15 mouse cellular contexts compared by ENCODE assay signal in the genomic region with DNA sequence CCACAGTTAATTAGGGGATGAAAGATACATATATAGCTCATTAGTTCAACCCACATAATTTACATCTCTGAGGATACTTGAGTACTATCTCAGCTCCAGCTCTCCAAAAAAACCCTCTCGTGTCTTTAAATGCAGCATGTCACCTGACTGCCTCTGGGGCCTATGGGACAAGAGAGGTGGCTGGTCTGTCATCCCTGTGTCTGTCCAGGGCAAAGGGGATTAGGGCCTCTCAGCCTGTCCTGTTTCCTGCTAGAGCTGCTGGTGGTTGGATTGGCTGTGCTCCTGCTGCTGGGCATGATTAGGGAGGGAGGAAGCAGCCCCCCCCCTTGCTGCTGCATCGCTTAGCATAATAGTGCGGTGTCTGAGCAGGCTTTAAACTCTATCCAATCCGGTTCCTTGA.
DNase-seq lines count a peak whose midpoint lies in the region; ATAC-seq lines count a peak whose summit lies in the region.
"Had no signal": no experiment of that assay in that cellular context is flagged by ENCODE, and none has a peak within 500 bp of the region (broad histone marks: within the 10 kb centered on the region; RNA-seq: fewer than 3 reads in every experiment).

No protein-coding gene starts in this region.

- WGBS in neural tube, embryonic 12.5 days: 35% methylated on average over 4 of the region's 4 CpGs
- 3% methylated on average over 4 of the region's 4 CpGs for WGBS in forebrain, embryonic 15.5 days
- WGBS in midbrain, embryonic 12.5 days: 8% methylated on average over 4 of the region's 4 CpGs

- H3K36me3 ChIP-seq in neural tube, embryonic 12.5 days: no peaks in the 10 kb centered on the region
- H3K36me3 ChIP-seq in forebrain, embryonic 15.5 days: no peaks in the 10 kb centered on the region
- no peaks in the 10 kb centered on the region for H3K36me3 ChIP-seq in midbrain, embryonic 12.5 days
- H3K36me3 ChIP-seq: heart, embryonic 15.5 days; intestine, embryonic 15.5 days; stomach, embryonic 15.5 days had no signal

- no peak for DNase-seq in neural tube, embryonic 10.5 days (ENCODE audit: extremely low spot score, low spot score)
- DNase-seq in retina, postnatal 1 day: peak; percentile 78
- DNase-seq in urinary bladder, postnatal 14 days (ENCODE audit: low spot score): no peak
- no peak for DNase-seq in gastrocnemius, postnatal 14 days
- no peak for DNase-seq in layer of hippocampus, postnatal 25 days (ENCODE audit: extremely low spot score in 1 of 2, low spot score in 1 of 2)
- DNase-seq: gastrocnemius, postnatal 25 days; kidney, postnatal 10 days had no signal

- H3K9me3 ChIP-seq in neural tube, embryonic 12.5 days: no peaks in the 10 kb centered on the region
- no peaks in the 10 kb centered on the region for H3K9me3 ChIP-seq in forebrain, embryonic 15.5 days
- no peaks in the 10 kb centered on the region for H3K9me3 ChIP-seq in midbrain, embryonic 12.5 days
- H3K9me3 ChIP-seq: heart, embryonic 15.5 days; intestine, embryonic 15.5 days; stomach, embryonic 15.5 days had no signal

- peak; percentile 37 for ATAC-seq in neural tube, embryonic 12.5 days (ENCODE audit: low FRiP score, low read depth)
- ATAC-seq in forebrain, embryonic 15.5 days (replicated peaks): peak; percentile 66
- ATAC-seq in midbrain, embryonic 12.5 days (ENCODE audit: low FRiP score, low read depth): peak; percentile 86
- ATAC-seq: CD4-positive, CD25-positive, alpha-beta regulatory T cell, adult 4 months; intestine, embryonic 15.5 days had no signal

- no peak overlapping the region for H3K9ac ChIP-seq in neural tube, embryonic 12.5 days
- no peak overlapping the region for H3K9ac ChIP-seq in forebrain, embryonic 15.5 days (replicated peaks)
- H3K9ac ChIP-seq in midbrain, embryonic 12.5 days (replicated peaks): no peak overlapping the region
- H3K9ac ChIP-seq: heart, embryonic 15.5 days; intestine, embryonic 15.5 days; stomach, embryonic 15.5 days had no signal

- H3K4me2 ChIP-seq in neural tube, embryonic 12.5 days (replicated peaks): no peak overlapping the region
- no peak overlapping the region for H3K4me2 ChIP-seq in forebrain, embryonic 15.5 days (replicated peaks)
- no peak overlapping the region for H3K4me2 ChIP-seq in midbrain, embryonic 12.5 days (replicated peaks)
- H3K4me2 ChIP-seq: heart, embryonic 15.5 days; intestine, embryonic 15.5 days; stomach, embryonic 15.5 days had no signal

- H3K4me3 ChIP-seq in neural tube, embryonic 12.5 days: no peak overlapping the region
- no peak overlapping the region for H3K4me3 ChIP-seq in forebrain, embryonic 15.5 days
- no peak overlapping the region for H3K4me3 ChIP-seq in midbrain, embryonic 12.5 days
- H3K4me3 ChIP-seq: erythroblast, embryonic 14.5 days; heart, embryonic 15.5 days; intestine, embryonic 15.5 days; stomach, embryonic 15.5 days had no signal

- intact Hi-C loops in gastrocnemius, postnatal 14 days (cut with DNase I; ENCODE audit: low total_unique reads): no loop called here

- H3K4me1 ChIP-seq in neural tube, embryonic 12.5 days: peaks cover 12% of the 10 kb centered on the region; the same call in 1 of the 2 replicates
- H3K4me1 ChIP-seq in forebrain, embryonic 15.5 days: peaks cover 22% of the 10 kb centered on the region
- H3K4me1 ChIP-seq in midbrain, embryonic 12.5 days: peaks cover 22% of the 10 kb centered on the region
- H3K4me1 ChIP-seq: heart, embryonic 15.5 days; intestine, embryonic 15.5 days; stomach, embryonic 15.5 days had no signal

- H3K27ac ChIP-seq in neural tube, embryonic 12.5 days: no peak overlapping the region
- no peak overlapping the region for H3K27ac ChIP-seq in forebrain, embryonic 15.5 days (replicated peaks)
- no peak overlapping the region for H3K27ac ChIP-seq in midbrain, embryonic 12.5 days (replicated peaks)
- H3K27ac ChIP-seq: heart, embryonic 15.5 days; intestine, embryonic 15.5 days; stomach, embryonic 15.5 days had no signal

- no peaks in the 10 kb centered on the region for H3K27me3 ChIP-seq in neural tube, embryonic 12.5 days (replicated peaks)
- H3K27me3 ChIP-seq in forebrain, embryonic 15.5 days: no peaks in the 10 kb centered on the region
- H3K27me3 ChIP-seq in midbrain, embryonic 12.5 days: no peaks in the 10 kb centered on the region
- H3K27me3 ChIP-seq: heart, embryonic 15.5 days; intestine, embryonic 15.5 days; stomach, embryonic 15.5 days had no signal
